Mouse (Mus musculus): ENCODE results near the gene Plekha7. TPM values are rescaled to one million over a fixed set of nuclear protein-coding genes. Genes with fewer than 3 reads are reported as not detected.

Plekha7 gene
- total RNA-seq, 1 experiment = 38.0 TPM

GRCm38 (mm10) chr7:116254660-116255059 lies 53.5 kb downstream of the Plekha7 start:
- 0 out of 2 replicates have a peak, but pooled peaks cover 4% of the 10 kb centered on the region for H3K36me3 ChIP-seq (ENCODE audit: control insufficient read depth, insufficient read depth, low read length, poor library complexity, severe bottlenecking)
- no peak for DNase-seq (ENCODE audit: low read depth, low spot score)
- H3K4me1 ChIP-seq (ENCODE audit: control insufficient read depth in 2 of 2, insufficient read depth in 2 of 2, low read length in 2 of 2, poor library complexity in 1 of 2) = peaks cover 2 to 26% of the 10 kb centered on the region in 2 experiments; a peak in 2 of 4 replicates
- no peak overlapping the region for H3K9ac ChIP-seq (ENCODE audit: insufficient read depth, low read depth, low read length, poor library complexity, severe bottlenecking)
- no peak overlapping the region for H3K27ac ChIP-seq (ENCODE audit: insufficient read depth, low read depth, low read length, poor library complexity, severe bottlenecking)
- H3K9me3 ChIP-seq (ENCODE audit: control insufficient read depth, insufficient read depth, low read depth, low read length) = no peaks in the 10 kb centered on the region
- in situ Hi-C loops (cut with MboI; ENCODE audit: low sequenced_read_pairs in 2 of 2, unreplicated experiment in 2 of 2) = no loop called here
- no peak overlapping the region for H3K4me3 ChIP-seq (ENCODE audit: insufficient read depth in 1 of 2, low read depth in 1 of 2, low read length in 2 of 2, poor library complexity in 1 of 2, severe bottlenecking in 1 of 2)
- TF ChIP-seq ZC3H11A (IDR thresholded peaks at IDR 0.05; ENCODE audit: borderline replicate concordance, low read depth, low read length) (no peak), MAFK (IDR thresholded peaks at IDR 0.05; ENCODE audit: insufficient read depth, low read depth, low read length) (no peak)

- peaks cover 2 to 26% of the 10 kb centered on the region in 2 experiments; a peak in 2 of 4 replicates for H3K4me1 ChIP-seq (ENCODE audit: control insufficient read depth in 2 of 2, insufficient read depth in 2 of 2, low read length in 2 of 2, poor library complexity in 1 of 2)
- H3K9ac ChIP-seq (ENCODE audit: insufficient read depth, low read depth, low read length, poor library complexity, severe bottlenecking) = no peak overlapping the region
- H3K9me3 ChIP-seq (ENCODE audit: control insufficient read depth, insufficient read depth, low read depth, low read length) = no peaks in the 10 kb centered on the region
- in situ Hi-C loops (cut with MboI; ENCODE audit: low sequenced_read_pairs in 2 of 2, unreplicated experiment in 2 of 2) = no loop called here
- no peak for TF ChIP-seq ZNF384 (IDR thresholded peaks at IDR 0.05; ENCODE audit: low read depth, low read length)
- TF ChIP-seq HCFC1 (IDR thresholded peaks at IDR 0.05; ENCODE audit: borderline replicate concordance, insufficient read depth, low read length) = no peak
- TF ChIP-seq ZC3H11A (IDR thresholded peaks at IDR 0.05; ENCODE audit: borderline replicate concordance, low read depth, low read length) = no peak
- TF ChIP-seq MAFK (IDR thresholded peaks at IDR 0.05; ENCODE audit: insufficient read depth, low read depth, low read length) = no peak
- no peak for TF ChIP-seq CHD2 (IDR thresholded peaks at IDR 0.05; ENCODE audit: low read depth, low read length)
- H3K36me3 ChIP-seq (ENCODE audit: control insufficient read depth, insufficient read depth, low read length, poor library complexity, severe bottlenecking) = peaks cover 7% of the 10 kb centered on the region; the same call in 1 of the 2 replicates
- H3K4me3 ChIP-seq (ENCODE audit: insufficient read depth in 1 of 2, low read depth in 1 of 2, low read length in 2 of 2, poor library complexity in 1 of 2, severe bottlenecking in 1 of 2) = no peak overlapping the region
- no peak for DNase-seq (ENCODE audit: low read depth, low spot score)
- H3K27ac ChIP-seq (ENCODE audit: insufficient read depth, low read depth, low read length, poor library complexity, severe bottlenecking) = no peak overlapping the region
These were observed 55.7 kb downstream of the Plekha7 start for GRCm38 (mm10) chr7:116252470-116252869.

DNA sequence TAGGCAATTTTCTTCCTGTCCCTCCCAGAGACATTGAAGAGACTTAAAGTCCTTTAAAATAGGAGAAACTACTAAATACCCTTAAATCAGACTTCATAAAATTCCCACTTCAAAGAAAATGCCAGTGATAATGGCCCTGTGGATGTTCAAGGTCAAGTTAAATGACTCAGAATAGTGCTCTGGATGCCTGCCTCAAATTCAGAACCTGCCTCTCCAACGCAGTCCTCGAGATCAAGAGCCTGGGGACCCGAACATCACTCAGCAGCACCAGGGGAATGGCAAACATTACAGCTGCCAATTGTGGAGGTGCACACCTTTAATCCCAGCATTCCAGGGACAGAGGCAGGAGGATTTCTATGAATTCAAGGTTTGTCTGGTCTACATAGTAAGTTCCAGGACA lies 56.7 kb downstream of the Plekha7 start:
- Histone ChIP-seq H3K9me3 (ENCODE audit: control insufficient read depth, insufficient read depth, low read depth, low read length) (no peaks in the 10 kb centered on the region), H3K27ac (ENCODE audit: insufficient read depth, low read depth, low read length, poor library complexity, severe bottlenecking) (no peak overlapping the region), H3K9ac (ENCODE audit: insufficient read depth, low read depth, low read length, poor library complexity, severe bottlenecking) (no peak overlapping the region), H3K4me3 (ENCODE audit: insufficient read depth in 1 of 2, low read depth in 1 of 2, low read length in 2 of 2, poor library complexity in 1 of 2, severe bottlenecking in 1 of 2) (no peak overlapping the region), H3K4me1 (ENCODE audit: control insufficient read depth in 2 of 2, insufficient read depth in 2 of 2, low read length in 2 of 2, poor library complexity in 1 of 2) (peaks cover 5 to 33% of the 10 kb centered on the region in 2 experiments; a peak in 2 of 4 replicates), H3K36me3 (ENCODE audit: control insufficient read depth, insufficient read depth, low read length, poor library complexity, severe bottlenecking) (peaks cover 7% of the 10 kb centered on the region; the same call in 1 of the 2 replicates)
- DNase-seq (ENCODE audit: low read depth, low spot score) = no peak
- in situ Hi-C loops (cut with MboI; ENCODE audit: low sequenced_read_pairs in 2 of 2, unreplicated experiment in 2 of 2) = no loop called here
- TF ChIP-seq CHD2 (IDR thresholded peaks at IDR 0.05; ENCODE audit: low read depth, low read length) (no peak), HCFC1 (IDR thresholded peaks at IDR 0.05; ENCODE audit: borderline replicate concordance, insufficient read depth, low read length) (no peak), ZC3H11A (IDR thresholded peaks at IDR 0.05; ENCODE audit: borderline replicate concordance, low read depth, low read length) (no peak), ZNF384 (IDR thresholded peaks at IDR 0.05; ENCODE audit: low read depth, low read length) (no peak), MAFK (IDR thresholded peaks at IDR 0.05; ENCODE audit: insufficient read depth, low read depth, low read length) (no peak)

GRCm38 (mm10) chr7:116248536-116248935 lies 59.6 kb downstream of the Plekha7 start:
- peaks cover 4% of the 10 kb centered on the region; the same call in 1 of the 2 replicates for H3K36me3 ChIP-seq (ENCODE audit: control insufficient read depth, insufficient read depth, low read length, poor library complexity, severe bottlenecking)
- no peak overlapping the region for H3K27ac ChIP-seq (ENCODE audit: insufficient read depth, low read depth, low read length, poor library complexity, severe bottlenecking)
- in situ Hi-C loops (cut with MboI; ENCODE audit: low sequenced_read_pairs in 2 of 2, unreplicated experiment in 2 of 2) = no loop called here
- no peaks in the 10 kb centered on the region for H3K9me3 ChIP-seq (ENCODE audit: control insufficient read depth, insufficient read depth, low read depth, low read length)
- DNase-seq (ENCODE audit: low read depth, low spot score) = no peak
- no peak overlapping the region for H3K4me3 ChIP-seq (ENCODE audit: insufficient read depth in 1 of 2, low read depth in 1 of 2, low read length in 2 of 2, poor library complexity in 1 of 2, severe bottlenecking in 1 of 2)
- no peak overlapping the region for H3K9ac ChIP-seq (ENCODE audit: insufficient read depth, low read depth, low read length, poor library complexity, severe bottlenecking)
- peaks cover 5 to 34% of the 10 kb centered on the region in 2 experiments; a peak in 2 of 4 replicates for H3K4me1 ChIP-seq (ENCODE audit: control insufficient read depth in 2 of 2, insufficient read depth in 2 of 2, low read length in 2 of 2, poor library complexity in 1 of 2)
- TF ChIP-seq ZNF384 (IDR thresholded peaks at IDR 0.05; ENCODE audit: low read depth, low read length) (no peak), CHD2 (IDR thresholded peaks at IDR 0.05; ENCODE audit: low read depth, low read length) (no peak), ZC3H11A (IDR thresholded peaks at IDR 0.05; ENCODE audit: borderline replicate concordance, low read depth, low read length) (no peak), MAFK (IDR thresholded peaks at IDR 0.05; ENCODE audit: insufficient read depth, low read depth, low read length) (no peak), HCFC1 (IDR thresholded peaks at IDR 0.05; ENCODE audit: borderline replicate concordance, insufficient read depth, low read length) (no peak)

DNA sequence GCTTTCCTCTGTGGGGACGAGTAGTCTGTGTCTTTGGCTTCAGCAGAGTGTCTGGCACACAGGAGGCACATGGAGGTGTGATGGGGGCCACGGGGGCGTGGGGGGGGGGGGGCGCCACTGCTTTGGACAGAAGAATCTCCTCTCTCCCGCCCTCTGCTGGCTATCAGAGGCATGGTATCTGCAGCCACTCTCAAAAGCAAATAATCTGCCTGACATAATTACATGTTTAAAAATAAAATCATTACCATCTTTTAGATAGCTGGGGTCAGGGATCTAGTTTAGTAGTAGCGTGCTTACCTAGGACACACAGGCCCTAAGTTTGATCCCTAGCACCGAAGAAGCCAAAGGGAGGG lies 60.8 kb downstream of the Plekha7 start:
- H3K36me3 ChIP-seq (ENCODE audit: control insufficient read depth, insufficient read depth, low read length, poor library complexity, severe bottlenecking) = peaks cover 4% of the 10 kb centered on the region; the same call in 1 of the 2 replicates
- no peak for DNase-seq (ENCODE audit: low read depth, low spot score)
- no peak overlapping the region for H3K9ac ChIP-seq (ENCODE audit: insufficient read depth, low read depth, low read length, poor library complexity, severe bottlenecking)
- TF ChIP-seq ZNF384 (IDR thresholded peaks at IDR 0.05; ENCODE audit: low read depth, low read length) (no peak), HCFC1 (IDR thresholded peaks at IDR 0.05; ENCODE audit: borderline replicate concordance, insufficient read depth, low read length) (no peak), ZC3H11A (IDR thresholded peaks at IDR 0.05; ENCODE audit: borderline replicate concordance, low read depth, low read length) (no peak), MAFK (IDR thresholded peaks at IDR 0.05; ENCODE audit: insufficient read depth, low read depth, low read length) (no peak), CHD2 (IDR thresholded peaks at IDR 0.05; ENCODE audit: low read depth, low read length) (no peak)
- in situ Hi-C loops (cut with MboI; ENCODE audit: low sequenced_read_pairs in 2 of 2, unreplicated experiment in 2 of 2) = no loop called here
- no peak overlapping the region for H3K27ac ChIP-seq (ENCODE audit: insufficient read depth, low read depth, low read length, poor library complexity, severe bottlenecking)
- H3K4me1 ChIP-seq (ENCODE audit: control insufficient read depth in 2 of 2, insufficient read depth in 2 of 2, low read length in 2 of 2, poor library complexity in 1 of 2) = peaks cover 5 to 25% of the 10 kb centered on the region in 2 experiments; a peak in 2 of 4 replicates
- H3K9me3 ChIP-seq (ENCODE audit: control insufficient read depth, insufficient read depth, low read depth, low read length) = no peaks in the 10 kb centered on the region
- no peak overlapping the region for H3K4me3 ChIP-seq (ENCODE audit: insufficient read depth in 1 of 2, low read depth in 1 of 2, low read length in 2 of 2, poor library complexity in 1 of 2, severe bottlenecking in 1 of 2)

All from ES-E14 (cell line).